In genomic region chr11:33869559-33869958, GRCm38 (mm10) we compare ENCODE assay signal across 22 mouse cellular contexts.
DNase-seq lines count a peak whose midpoint lies in the region; ATAC-seq and TF ChIP-seq lines count a peak whose summit lies in the region.
"Had no signal": no experiment of that assay in that cellular context is flagged by ENCODE, and none has a peak within 500 bp of the region (broad histone marks: within the 10 kb centered on the region; RNA-seq: fewer than 3 reads in every experiment).

No protein-coding gene starts in this region.

- no peak overlapping the region for H3K27ac ChIP-seq in kidney, postnatal 0 days
- no peak overlapping the region for H3K27ac ChIP-seq in midbrain, embryonic 15.5 days
- H3K27ac ChIP-seq in midbrain, embryonic 13.5 days, result no peak overlapping the region
- no peak overlapping the region for H3K27ac ChIP-seq in stomach, postnatal 0 days (replicated peaks)
- no peak overlapping the region for H3K27ac ChIP-seq in hindbrain, embryonic 10.5 days
- H3K27ac ChIP-seq: embryonic facial prominence, embryonic 15.5 days; heart, embryonic 13.5 days; hindbrain, embryonic 15.5 days; intestine, embryonic 15.5 days; limb, embryonic 10.5 days; stomach, embryonic 15.5 days had no signal

- no peak overlapping the region for H3K4me3 ChIP-seq in kidney, postnatal 0 days (replicated peaks; ENCODE audit: low read depth, low read length)
- no peak overlapping the region for H3K4me3 ChIP-seq in midbrain, embryonic 15.5 days
- no peak overlapping the region for H3K4me3 ChIP-seq in midbrain, embryonic 13.5 days (replicated peaks)
- H3K4me3 ChIP-seq in stomach, postnatal 0 days (ENCODE audit: low read depth, low read length), result no peak overlapping the region
- H3K4me3 ChIP-seq in hindbrain, embryonic 10.5 days, result no peak overlapping the region
- H3K4me3 ChIP-seq: embryonic facial prominence, embryonic 15.5 days; heart, embryonic 13.5 days; hindbrain, embryonic 15.5 days; intestine, embryonic 15.5 days; limb, embryonic 10.5 days; megakaryocyte, embryonic 14.5 days; stomach, embryonic 15.5 days had no signal

- H3K4me2 ChIP-seq in kidney, postnatal 0 days (ENCODE audit: low read length), result no peak overlapping the region
- no peak overlapping the region for H3K4me2 ChIP-seq in midbrain, embryonic 15.5 days
- no peak overlapping the region for H3K4me2 ChIP-seq in midbrain, embryonic 13.5 days (replicated peaks)
- H3K4me2 ChIP-seq in stomach, postnatal 0 days (replicated peaks; ENCODE audit: low read depth), result no peak overlapping the region
- H3K4me2 ChIP-seq: embryonic facial prominence, embryonic 15.5 days; heart, embryonic 13.5 days; hindbrain, embryonic 15.5 days; intestine, embryonic 15.5 days; stomach, embryonic 15.5 days had no signal

- 70% methylated on average over 3 of the region's 3 CpGs for WGBS in kidney, postnatal 0 days
- 63% methylated on average over 3 of the region's 3 CpGs for WGBS in midbrain, embryonic 15.5 days
- 58% methylated on average over 3 of the region's 3 CpGs for WGBS in midbrain, embryonic 13.5 days
- WGBS in stomach, postnatal 0 days, result 63% methylated on average over 3 of the region's 3 CpGs
- WGBS in hindbrain, embryonic 10.5 days, result 43% methylated on average over 3 of the region's 3 CpGs

- no peak for TF ChIP-seq EP300 in stomach, postnatal 0 days (optimal IDR thresholded peaks at IDR 0.05)

- POLR2A ChIA-PET in Patski (lab: Charles Lee), result no interaction called here

- DNase-seq in kidney, postnatal 0 days (ENCODE audit: low spot score), result no peak
- DNase-seq in kidney, postnatal 10 days, result no peak
- no peak for DNase-seq in Patski (ENCODE audit: low read depth, low spot score)
- DNase-seq in stomach, postnatal 0 days (ENCODE audit: low spot score), result no peak
- DNase-seq in hindbrain, embryonic 10.5 days (ENCODE audit: low spot score), result no peak
- DNase-seq: adrenal gland, postnatal 14 days; cerebellum, adult 9-10 months; gastrocnemius, postnatal 14 days; kidney, postnatal 4 days; liver; lung, postnatal 36 days had no signal

- H3K9ac ChIP-seq in kidney, postnatal 0 days (ENCODE audit: low read depth, low read length), result no peak overlapping the region
- no peak overlapping the region for H3K9ac ChIP-seq in midbrain, embryonic 15.5 days
- H3K9ac ChIP-seq in midbrain, embryonic 13.5 days (replicated peaks), result no peak overlapping the region
- H3K9ac ChIP-seq in stomach, postnatal 0 days (ENCODE audit: low read length), result no peak overlapping the region
- H3K9ac ChIP-seq: embryonic facial prominence, embryonic 15.5 days; heart, embryonic 13.5 days; hindbrain, embryonic 15.5 days; intestine, embryonic 15.5 days; stomach, embryonic 15.5 days had no signal

- CTCF ChIA-PET in Patski (lab: Charles Lee), result no interaction called here

- H3K36me3 ChIP-seq in kidney, postnatal 0 days (ENCODE audit: insufficient read depth, low read length), result no peaks in the 10 kb centered on the region
- no peaks in the 10 kb centered on the region for H3K36me3 ChIP-seq in midbrain, embryonic 15.5 days (replicated peaks)
- H3K36me3 ChIP-seq in midbrain, embryonic 13.5 days, result no peaks in the 10 kb centered on the region
- H3K36me3 ChIP-seq in stomach, postnatal 0 days (ENCODE audit: control insufficient read depth, insufficient read depth, low read length), result no peaks in the 10 kb centered on the region
- no peaks in the 10 kb centered on the region for H3K36me3 ChIP-seq in hindbrain, embryonic 10.5 days
- H3K36me3 ChIP-seq: embryonic facial prominence, embryonic 15.5 days; heart, embryonic 13.5 days; hindbrain, embryonic 15.5 days; intestine, embryonic 15.5 days; limb, embryonic 10.5 days; stomach, embryonic 15.5 days had no signal

- peak; percentile 14; the same call in 1 of the 2 replicates for TF ChIP-seq CTCF in kidney, postnatal 0 days (IDR thresholded peaks at IDR 0.05; ENCODE audit: low read depth)
- peak; percentile 17 for TF ChIP-seq CTCF in Patski (IDR thresholded peaks at IDR 0.05)
- peak; percentile 47; the same call in 1 of the 2 replicates for TF ChIP-seq CTCF in stomach, postnatal 0 days (IDR thresholded peaks at IDR 0.05; ENCODE audit: low read depth)

- no peaks in the 10 kb centered on the region for H3K9me3 ChIP-seq in kidney, postnatal 0 days (replicated peaks; ENCODE audit: low read length)
- H3K9me3 ChIP-seq in midbrain, embryonic 15.5 days, result no peaks in the 10 kb centered on the region
- no peaks in the 10 kb centered on the region for H3K9me3 ChIP-seq in midbrain, embryonic 13.5 days
- H3K9me3 ChIP-seq in stomach, postnatal 0 days (ENCODE audit: control insufficient read depth, low read length), result no peaks in the 10 kb centered on the region
- H3K9me3 ChIP-seq in hindbrain, embryonic 10.5 days, result no peaks in the 10 kb centered on the region
- H3K9me3 ChIP-seq: embryonic facial prominence, embryonic 15.5 days; heart, embryonic 13.5 days; hindbrain, embryonic 15.5 days; intestine, embryonic 15.5 days; limb, embryonic 10.5 days; megakaryocyte, embryonic 14.5 days; stomach, embryonic 15.5 days had no signal

- no peaks in the 10 kb centered on the region for H3K4me1 ChIP-seq in kidney, postnatal 0 days (replicated peaks; ENCODE audit: insufficient read depth, low read length)
- H3K4me1 ChIP-seq in midbrain, embryonic 15.5 days, result 0 out of 2 replicates have a peak, but pooled peaks cover 5% of the 10 kb centered on the region
- H3K4me1 ChIP-seq in midbrain, embryonic 13.5 days (replicated peaks), result peaks cover 12% of the 10 kb centered on the region
- peaks cover 8% of the 10 kb centered on the region for H3K4me1 ChIP-seq in stomach, postnatal 0 days (replicated peaks; ENCODE audit: control insufficient read depth, insufficient read depth)
- H3K4me1 ChIP-seq in hindbrain, embryonic 10.5 days (replicated peaks), result peaks cover 25% of the 10 kb centered on the region
- H3K4me1 ChIP-seq: megakaryocyte, embryonic 14.5 days had no signal

- no peaks in the 10 kb centered on the region for H3K27me3 ChIP-seq in kidney, postnatal 0 days (ENCODE audit: insufficient read depth, low read length)
- no peaks in the 10 kb centered on the region for H3K27me3 ChIP-seq in midbrain, embryonic 15.5 days (replicated peaks)
- no peaks in the 10 kb centered on the region for H3K27me3 ChIP-seq in midbrain, embryonic 13.5 days
- H3K27me3 ChIP-seq in Patski, result no peaks in the 10 kb centered on the region
- no peaks in the 10 kb centered on the region for H3K27me3 ChIP-seq in stomach, postnatal 0 days (ENCODE audit: control insufficient read depth, insufficient read depth, low read length)
- no peaks in the 10 kb centered on the region for H3K27me3 ChIP-seq in hindbrain, embryonic 10.5 days (ENCODE audit: insufficient read depth, poor library complexity, severe bottlenecking)
- H3K27me3 ChIP-seq: embryonic facial prominence, embryonic 15.5 days; heart, embryonic 13.5 days; hindbrain, embryonic 15.5 days; intestine, embryonic 15.5 days; stomach, embryonic 15.5 days had no signal

- ATAC-seq in kidney, postnatal 0 days (replicated peaks; ENCODE audit: low FRiP score, low read depth), result no peak
- ATAC-seq in midbrain, embryonic 15.5 days (replicated peaks), result 0 out of 2 replicates have a peak, but pooled peaks have one; percentile 27
- ATAC-seq in midbrain, embryonic 13.5 days, result no peak
- no peak for ATAC-seq in Patski
- no peak for ATAC-seq in stomach, postnatal 0 days (ENCODE audit: low FRiP score, low TSS enrichment)
- ATAC-seq: forebrain, embryonic 14.5 days; intestine, embryonic 15.5 days; midbrain, embryonic 16.5 days had no signal

- in situ Hi-C loops in Patski (cut with MboI; ENCODE audit: low pct_unique_long_range_greater_than_20kb), result no loop called here
